Mouse (Mus musculus): Measurements from ENCODE around the gene Sirpa. TPM values are rescaled to one million over a fixed set of nuclear protein-coding genes. Genes with fewer than 3 reads are reported as not detected.

Gene Sirpa
- total RNA-seq, 2 experiments from 2014 or later: 5.0 to 7.4 TPM

DNA sequence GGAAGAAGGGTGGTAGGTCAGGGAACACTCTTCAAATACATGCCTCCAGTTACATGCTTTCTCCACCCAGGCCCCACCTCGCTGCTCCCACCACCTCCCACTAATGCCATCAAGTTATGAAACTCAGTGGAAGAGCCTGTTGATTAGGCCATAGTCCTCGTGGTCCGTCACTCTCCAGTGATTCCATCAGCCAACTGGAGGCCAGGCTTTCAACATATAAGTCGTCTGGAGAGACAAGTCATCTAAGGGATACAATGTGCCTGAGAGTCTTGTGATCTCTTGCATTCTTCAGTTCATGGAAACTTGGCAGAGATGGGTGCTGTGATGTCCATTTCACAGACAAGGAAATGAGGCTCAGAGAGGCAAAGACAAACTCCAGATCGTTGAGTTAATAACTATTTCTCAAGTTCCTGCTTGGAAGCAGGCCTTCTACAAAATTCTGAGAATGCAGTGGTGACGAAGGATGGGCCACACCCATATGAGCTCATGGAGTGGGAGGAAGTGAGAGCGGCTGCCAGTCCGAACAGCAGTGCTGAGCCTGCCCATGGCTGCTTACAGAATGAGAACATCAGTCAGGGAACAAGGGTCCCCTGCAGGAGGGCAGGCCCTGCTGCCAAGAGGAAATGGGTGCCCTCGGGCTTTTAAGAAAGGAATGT is 40.6 kb downstream of the Sirpa start:
- Histone ChIP-seq H3K4me3 (no peak overlapping the region), H3K27ac (peak overlapping the region; percentile 81)
- peak; percentile 83 for DNase-seq
- intact Hi-C loops (cut with DNase I): no loop called here
- no peak for TF ChIP-seq CTCF (IDR thresholded peaks at IDR 0.05)

DNA sequence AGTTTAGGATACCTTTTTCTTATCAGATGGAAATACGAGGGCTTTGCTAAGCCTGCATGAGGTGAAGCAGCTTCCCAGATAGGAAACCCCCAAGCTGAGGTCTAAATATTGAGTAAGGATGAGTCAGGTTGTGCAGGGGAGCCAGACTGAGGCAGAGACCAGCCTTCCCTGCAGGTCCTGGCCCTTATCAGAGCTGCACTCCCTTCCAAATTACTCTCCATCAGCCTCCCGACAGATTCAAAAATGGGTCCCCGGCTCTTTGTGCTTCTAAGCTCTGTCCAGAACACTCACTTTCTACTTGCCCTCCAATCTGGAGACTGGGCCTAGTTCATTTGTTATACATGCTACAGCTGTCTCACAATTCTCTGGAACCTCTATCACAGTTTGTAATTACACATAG is 41.3 kb downstream of the Sirpa start:
- Histone ChIP-seq H3K4me3 (no peak overlapping the region), H3K27ac (peak overlapping the region; percentile 81)
- DNase-seq: no peak
- no peak for TF ChIP-seq CTCF (IDR thresholded peaks at IDR 0.05)
- intact Hi-C loops (cut with DNase I): no loop called here

DNA sequence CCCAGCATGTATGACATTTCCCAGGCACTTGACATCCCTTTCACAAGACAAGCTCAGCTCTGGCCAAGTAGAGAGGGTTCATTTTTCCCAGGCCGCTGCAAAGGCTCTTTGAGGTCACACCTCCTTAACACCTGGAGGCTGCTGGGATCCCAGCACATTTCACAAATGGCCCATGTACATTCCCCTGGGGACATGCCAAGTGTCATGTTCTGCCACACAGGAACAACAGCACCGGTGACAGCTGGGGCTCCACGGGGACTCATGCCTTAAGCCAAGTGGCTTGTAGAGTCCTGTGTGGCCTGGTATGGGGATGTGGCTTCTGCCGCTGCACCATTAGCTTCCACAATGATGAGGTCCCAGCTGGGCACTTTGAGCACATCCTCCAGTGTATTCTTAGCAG is 60.0 kb downstream of the Sirpa start:
- TF ChIP-seq CTCF (IDR thresholded peaks at IDR 0.05): no peak
- Histone ChIP-seq H3K27ac (no peak overlapping the region), H3K4me3 (no peak overlapping the region)
- intact Hi-C loops (cut with DNase I): no loop called here
- peak; percentile 71 for DNase-seq

DNA sequence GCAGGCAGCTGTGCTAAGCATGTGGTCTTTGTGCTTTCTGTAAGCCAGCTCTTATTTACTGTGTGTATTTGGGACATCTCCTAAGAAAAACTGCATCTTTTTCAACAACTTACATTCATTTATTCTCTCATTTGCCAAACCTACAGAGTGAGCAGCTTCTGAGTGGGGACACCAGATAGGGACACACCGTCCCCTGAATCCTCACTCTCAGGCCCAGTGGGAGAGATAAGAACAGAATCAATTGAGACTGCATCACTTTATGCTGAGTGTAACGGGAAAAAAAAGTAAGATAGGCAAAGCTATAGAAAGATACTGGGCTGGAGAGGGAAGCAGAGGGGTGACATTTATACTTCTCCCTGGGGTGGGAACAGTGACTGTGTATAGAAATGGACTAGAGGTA is 61.0 kb downstream of the Sirpa start:
- no peak overlapping the region for H3K4me3 ChIP-seq
- no peak overlapping the region for H3K27ac ChIP-seq
- no peak for DNase-seq
- no peak for TF ChIP-seq CTCF (IDR thresholded peaks at IDR 0.05)
- intact Hi-C loops (cut with DNase I): no loop called here

DNA sequence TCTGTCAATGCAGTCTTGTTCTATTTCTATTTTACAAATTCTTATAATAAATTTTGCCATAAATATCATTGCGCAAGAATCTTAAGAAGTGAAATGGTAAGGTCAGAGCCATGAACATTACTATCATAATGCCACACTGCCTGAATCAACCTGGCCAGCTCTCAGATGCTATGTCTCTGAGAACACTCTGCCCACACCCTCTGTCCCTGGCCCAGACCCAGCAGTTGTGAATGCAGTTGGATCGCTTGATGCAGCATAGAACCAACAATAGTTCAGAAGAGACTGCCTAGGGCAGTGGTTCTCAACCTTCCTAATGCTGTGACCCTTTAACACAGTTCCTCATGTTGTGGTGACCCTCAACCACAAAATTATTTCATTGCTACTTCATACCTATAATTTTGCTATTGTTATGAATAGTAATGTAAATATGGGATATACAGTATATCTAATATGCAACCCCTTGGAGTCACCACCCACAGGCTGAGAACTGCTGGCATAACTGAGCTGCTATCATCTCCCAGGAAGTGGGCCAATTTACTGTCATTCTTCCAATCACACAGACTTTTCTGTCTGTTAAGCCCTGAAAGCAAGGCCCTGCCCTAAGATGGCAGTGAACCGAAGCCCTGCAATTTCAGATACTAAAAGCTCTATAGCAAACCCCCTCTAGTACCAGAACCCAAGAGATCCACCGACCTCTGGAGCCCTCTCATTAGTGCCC is 61.8 kb downstream of the Sirpa start:
- peak; percentile 38 for DNase-seq
- no peak overlapping the region for H3K27ac ChIP-seq
- intact Hi-C loops (cut with DNase I): no loop called here
- TF ChIP-seq CTCF (IDR thresholded peaks at IDR 0.05): no peak
- no peak overlapping the region for H3K4me3 ChIP-seq

DNA sequence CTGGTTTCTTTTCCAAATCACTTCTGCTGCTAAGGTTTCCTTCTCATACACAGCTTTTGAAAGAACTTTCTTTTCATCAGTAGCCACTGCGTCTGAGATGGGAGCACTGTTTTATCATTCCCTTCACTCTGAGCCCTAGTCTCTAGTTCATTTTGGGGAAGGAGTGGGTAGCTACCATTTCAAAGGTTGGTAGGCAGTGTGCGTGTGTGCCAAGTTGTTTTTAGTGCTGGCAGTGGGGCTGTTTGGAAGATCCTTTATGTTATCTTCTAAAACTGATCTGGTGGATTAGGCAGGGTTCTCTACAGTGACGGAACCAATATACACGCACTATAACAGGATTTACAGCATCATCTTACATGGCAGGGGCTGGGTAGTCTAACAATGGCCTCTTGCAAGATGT is 62.4 kb downstream of the Sirpa start:
- H3K4me3 ChIP-seq: no peak overlapping the region
- H3K27ac ChIP-seq: no peak overlapping the region
- no peak for TF ChIP-seq CTCF (IDR thresholded peaks at IDR 0.05)
- intact Hi-C loops (cut with DNase I): loop anchor here (5.0 kb wide), 1 partner anchor 153 kb away; no protein-coding TSS in a partner anchor
- DNase-seq: no peak

DNA sequence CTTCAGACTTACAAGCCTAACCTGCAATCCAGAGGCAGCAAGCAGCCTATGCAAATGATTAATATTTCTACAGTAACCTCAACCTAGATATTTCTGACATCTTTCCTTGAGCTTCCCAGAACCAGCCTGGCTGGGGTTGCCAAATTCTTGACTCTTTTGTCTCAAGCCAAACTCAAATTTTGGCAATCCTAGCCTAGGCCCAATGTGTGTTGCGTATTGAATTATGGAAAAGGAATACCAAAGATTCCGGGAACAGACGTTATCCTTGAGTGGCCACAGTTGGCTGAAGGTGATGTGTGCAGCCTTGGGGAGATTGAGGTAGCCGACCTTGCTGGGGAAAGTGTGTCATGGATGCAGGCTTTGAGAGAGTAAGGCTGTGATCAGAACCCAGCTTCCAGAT is 66.2 kb downstream of the Sirpa start:
- H3K27ac ChIP-seq: no peak overlapping the region
- TF ChIP-seq CTCF (IDR thresholded peaks at IDR 0.05): no peak
- intact Hi-C loops (cut with DNase I): loop anchor here (5.0 kb wide), 1 partner anchor 156 kb away; no protein-coding TSS in a partner anchor
- H3K4me3 ChIP-seq: no peak overlapping the region
- DNase-seq: no peak

DNA sequence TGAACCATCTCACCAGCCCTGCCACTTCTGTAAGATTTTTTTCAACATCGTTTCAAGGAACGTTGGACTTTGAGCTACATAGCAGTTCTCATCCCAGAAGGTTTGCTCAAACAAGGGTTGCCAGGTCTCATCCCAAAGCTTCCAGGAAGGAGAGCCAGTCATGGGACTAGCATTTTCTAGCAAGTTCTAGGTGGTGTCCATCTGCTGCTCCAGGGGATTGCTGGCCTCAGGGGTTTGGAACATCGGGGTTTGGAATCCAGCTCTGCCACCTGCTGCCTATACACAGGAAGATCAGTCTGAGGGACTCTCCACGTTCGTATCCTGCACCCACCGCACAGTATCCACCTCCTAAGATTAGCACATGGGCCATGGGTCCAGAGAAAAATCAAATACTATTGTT is 67.4 kb downstream of the Sirpa start:
- peak; percentile 48 for TF ChIP-seq CTCF (IDR thresholded peaks at IDR 0.05)
- intact Hi-C loops (cut with DNase I): no loop called here
- no peak for DNase-seq

DNA sequence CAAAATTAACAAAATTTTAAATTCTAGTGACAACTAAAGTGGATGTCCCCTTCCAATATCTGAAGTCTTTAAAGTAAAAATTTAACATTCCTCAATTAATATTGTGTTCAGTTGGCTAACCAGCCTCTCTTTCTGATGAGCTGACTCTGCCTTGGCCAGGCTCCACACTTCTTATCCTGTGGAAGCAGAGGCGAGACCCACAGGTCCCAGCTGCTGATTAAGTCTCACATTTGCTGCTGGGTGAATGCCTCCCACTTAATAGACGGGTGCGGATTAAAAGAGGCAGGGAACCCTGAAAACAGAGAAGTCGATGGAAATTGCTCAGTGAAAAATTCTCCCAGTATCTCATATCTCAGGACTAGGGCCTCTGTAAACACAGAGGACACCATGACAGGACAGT is 69.8 kb downstream of the Sirpa start:
- no peak overlapping the region for H3K4me3 ChIP-seq
- intact Hi-C loops (cut with DNase I): no loop called here
- H3K27ac ChIP-seq: no peak overlapping the region
- DNase-seq: no peak
- TF ChIP-seq CTCF (IDR thresholded peaks at IDR 0.05): no peak

More for the DNA sequence above, 67.4 kb downstream of the Sirpa start:
- Histone ChIP-seq H3K27ac (no peak overlapping the region), H3K4me3 (no peak overlapping the region)

DNA sequence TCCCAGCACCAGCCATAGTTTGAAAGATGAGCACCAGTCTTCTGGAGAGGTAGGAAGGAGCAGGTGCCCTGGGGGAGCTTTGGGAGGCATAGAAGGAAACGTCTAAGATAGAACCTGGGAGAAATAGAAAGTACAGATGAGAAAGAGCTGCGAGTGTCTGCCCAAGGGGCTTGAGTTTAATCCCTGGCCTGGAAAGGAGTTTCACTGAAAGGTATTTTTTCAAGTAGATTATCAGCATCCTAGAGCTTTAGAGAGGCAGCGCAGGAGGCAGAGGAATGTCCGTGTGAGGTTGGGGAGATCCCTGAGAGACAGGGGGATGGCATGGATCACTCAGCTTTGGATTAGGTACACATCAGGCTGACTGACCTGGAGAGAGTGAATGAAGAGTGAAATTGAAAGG is 79.3 kb downstream of the Sirpa start:
- no peak for DNase-seq
- Histone ChIP-seq H3K4me3 (no peak overlapping the region), H3K27ac (no peak overlapping the region)
- intact Hi-C loops (cut with DNase I): no loop called here
- TF ChIP-seq CTCF (IDR thresholded peaks at IDR 0.05): no peak

DNA sequence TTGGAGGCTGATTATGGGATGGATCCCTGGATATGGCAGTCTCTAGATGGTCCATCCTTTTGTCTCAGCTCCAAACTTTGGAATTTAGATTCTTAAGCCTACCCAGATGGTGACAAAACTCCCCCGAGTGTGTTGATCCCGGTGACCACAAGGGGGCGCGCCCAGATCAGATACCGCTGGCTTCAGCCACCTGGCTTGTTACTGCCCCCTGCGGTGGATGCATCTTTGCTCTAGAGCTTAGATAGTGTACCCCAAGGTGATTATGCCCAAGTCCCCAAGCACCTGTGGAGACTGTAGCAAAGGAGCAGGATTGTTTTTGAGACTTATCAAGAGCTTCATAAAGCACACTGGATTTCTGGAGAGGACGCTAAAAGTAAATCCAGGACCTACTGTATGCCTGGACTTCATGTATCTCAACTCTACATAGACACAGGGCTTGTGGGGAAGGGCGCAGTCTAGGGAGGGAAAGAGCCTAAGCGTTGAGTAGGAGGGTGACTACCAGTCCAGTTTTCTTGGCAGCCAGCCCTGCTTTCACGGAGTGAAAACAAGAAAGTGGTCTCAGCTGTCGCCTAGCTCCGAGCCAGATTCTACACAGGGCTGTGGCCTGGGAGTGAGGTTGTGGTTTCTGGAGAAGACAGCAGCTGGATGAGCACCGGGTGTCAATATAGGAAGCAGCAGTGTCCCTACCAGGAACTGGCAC is 82.5 kb downstream of the Sirpa start:
- TF ChIP-seq CTCF (IDR thresholded peaks at IDR 0.05): peak; percentile 96
- Histone ChIP-seq H3K4me3 (no peak overlapping the region), H3K27ac (no peak overlapping the region)
- intact Hi-C loops (cut with DNase I): loop anchor here (1.0 to 5.0 kb wide), 2 partner anchors 173 to 198 kb away; no protein-coding TSS in a partner anchor
- DNase-seq: peak; percentile 85

DNA sequence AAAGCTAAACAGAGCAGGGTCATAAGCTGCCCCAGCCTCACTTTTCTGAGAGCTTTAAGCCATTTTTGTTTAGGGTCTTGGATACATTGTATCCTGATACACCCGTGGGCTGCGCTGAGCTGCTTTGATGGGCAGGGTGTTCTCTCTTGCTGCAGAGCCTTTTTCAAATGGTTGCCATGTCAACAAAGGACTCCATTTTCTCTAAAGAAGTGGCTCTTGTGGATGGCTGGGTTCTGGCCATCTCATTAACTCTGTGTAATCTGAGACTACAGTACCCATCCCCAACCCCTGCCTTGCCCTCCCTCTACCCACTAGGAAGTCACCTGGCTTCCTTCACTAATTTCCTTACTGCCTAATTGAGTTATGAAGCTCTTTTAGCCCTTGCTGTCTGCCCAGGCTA is 85.0 kb downstream of the Sirpa start:
- DNase-seq: no peak
- TF ChIP-seq CTCF (IDR thresholded peaks at IDR 0.05): no peak
- Histone ChIP-seq H3K4me3 (no peak overlapping the region), H3K27ac (no peak overlapping the region)
- intact Hi-C loops (cut with DNase I): loop anchor here (5.0 kb wide), 1 partner anchor 175 kb away; no protein-coding TSS in a partner anchor

DNA sequence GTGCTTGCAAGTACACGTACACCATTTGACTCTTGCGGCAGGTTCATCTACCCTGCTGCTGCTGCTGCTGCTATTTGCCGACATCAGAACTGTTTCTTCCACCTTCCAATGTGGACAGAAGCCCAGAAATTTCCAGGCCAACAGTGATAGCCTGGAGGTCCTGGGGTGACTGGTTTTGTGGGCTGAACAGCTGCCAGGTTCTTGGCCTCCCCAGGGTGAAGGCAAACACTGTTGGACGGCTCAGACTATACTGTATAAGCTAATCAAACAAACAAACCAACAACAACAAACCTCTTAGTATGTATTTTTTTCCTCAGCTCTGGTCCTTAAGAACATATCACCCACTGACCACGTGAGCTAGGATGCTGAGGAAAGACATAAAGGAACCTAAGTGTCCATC is 86.4 kb downstream of the Sirpa start:
- no peak for DNase-seq
- H3K4me3 ChIP-seq: no peak overlapping the region
- intact Hi-C loops (cut with DNase I): loop anchor here (5.0 kb wide), 1 partner anchor 177 kb away; no protein-coding TSS in a partner anchor
- TF ChIP-seq CTCF (IDR thresholded peaks at IDR 0.05): no peak
- no peak overlapping the region for H3K27ac ChIP-seq
